Mouse (Mus musculus) CH12.LX (cell line): ENCODE measurements around the gene Pde4dip.

Experiments
- CTCF ChIP-seq, 2 experiments: IDR thresholded peaks in 1 of 2; conservative IDR thresholded peaks in 1 of 2; 2 replicates each; pipeline ENCODE4 v1.5.1; 2011 to 2012; ENCODE audit warnings: low read depth in 2 of 2, low read length in 2 of 2, improper control_type of control experiment in 1 of 2, inconsistent platforms in 1 of 2, mild to moderate bottlenecking in 1 of 2, moderate library complexity in 1 of 2
- EP300 ChIP-seq: IDR thresholded peaks from 2 replicates; pipeline ENCODE4 v1.6.1; 2011; ENCODE audit warnings: low read length, improper control_type of control experiment
- POLR2A ChIP-seq: IDR thresholded peaks from 2 replicates; pipeline ENCODE4 v1.6.1; 2011; ENCODE audit warnings: low read depth, mild to moderate bottlenecking, improper control_type of control experiment, low read length
- USF2 ChIP-seq: conservative IDR thresholded peaks from 2 replicates; pipeline ENCODE4 v1.6.1; 2011; ENCODE audit warnings: low read depth, low read length, improper control_type of control experiment

GRCm38 (mm10) chr3:97666154-97666553 lies 222.4 kb downstream of the Pde4dip start:
- no peak for TF ChIP-seq USF2
- TF ChIP-seq POLR2A = no peak
- TF ChIP-seq CTCF (conservative IDR thresholded peaks at IDR 0.05 in 1 of 2, IDR thresholded peaks at IDR 0.05 in 1 of 2; ENCODE audit: low read depth in 2 of 2, low read length in 2 of 2) = no peak
- TF ChIP-seq EP300 = no peak
